Mouse (Mus musculus): ENCODE results near the gene Eci2.
"Not testable (repeated sequence)": the region's sequence is repeated elsewhere in the genome, so short reads cannot be mapped to it uniquely, and the experiment has no call there.

Eci2 gene

GRCm38 (mm10) chr13:35026879-35027278 lies at the start of gene Eci2:
Gene Eci2 (minus strand): TSS chr13:35027096.
- DNase-seq (ENCODE audit: low read depth, low spot score), result no peak

GRCm38 (mm10) chr13:35074862-35075261 lies 48.0 kb upstream of the Eci2 start:
- no peak for DNase-seq (ENCODE audit: low read depth, low spot score)

- DNase-seq (ENCODE audit: low read depth, low spot score), result no peak
Measured at GRCm38 (mm10) chr13:35070485-35071472, 43.9 kb upstream of the Eci2 start.

GRCm38 (mm10) chr13:35067084-35067483 lies 40.2 kb upstream of the Eci2 start:
- no peak for DNase-seq (ENCODE audit: low read depth, low spot score)

GRCm38 (mm10) chr13:35066033-35066432 lies 39.1 kb upstream of the Eci2 start:
- DNase-seq (ENCODE audit: low read depth, low spot score), result no peak

GRCm38 (mm10) chr13:35064381-35064780 lies 37.5 kb upstream of the Eci2 start:
- DNase-seq (ENCODE audit: low read depth, low spot score), result no peak

- no peak for DNase-seq (ENCODE audit: low read depth, low spot score)
Measured at GRCm38 (mm10) chr13:35058145-35058544, 31.2 kb upstream of the Eci2 start.

GRCm38 (mm10) chr13:35036486-35036885 lies 9.6 kb upstream of the Eci2 start:
- DNase-seq (ENCODE audit: low read depth, low spot score), result no peak

- no peak for DNase-seq (ENCODE audit: low read depth, low spot score)
Measured at GRCm38 (mm10) chr13:35035731-35036130, 8.8 kb upstream of the Eci2 start.

- DNase-seq (ENCODE audit: low read depth, low spot score), result no peak
Measured at GRCm38 (mm10) chr13:35033571-35033970, 6.7 kb upstream of the Eci2 start.

GRCm38 (mm10) chr13:35031684-35032082 lies 4.8 kb upstream of the Eci2 start:
- DNase-seq (ENCODE audit: low read depth, low spot score), result no peak

- DNase-seq (ENCODE audit: low read depth, low spot score), result no peak
Measured at GRCm38 (mm10) chr13:35030979-35031683, 4.2 kb upstream of the Eci2 start.

GRCm38 (mm10) chr13:35028365-35028764 lies 1.5 kb upstream of the Eci2 start:
- DNase-seq (ENCODE audit: low read depth, low spot score), result no peak

GRCm38 (mm10) chr13:35023401-35023800 lies 3.5 kb downstream of the Eci2 start:
- not testable (repeated sequence) for DNase-seq (ENCODE audit: low read depth, low spot score)

- no peak for DNase-seq (ENCODE audit: low read depth, low spot score)
Measured at GRCm38 (mm10) chr13:35020383-35020782, 6.5 kb downstream of the Eci2 start.

GRCm38 (mm10) chr13:35018866-35019536 lies 7.9 kb downstream of the Eci2 start:
- no peak for DNase-seq (ENCODE audit: low read depth, low spot score)

GRCm38 (mm10) chr13:35017392-35017791 lies 9.5 kb downstream of the Eci2 start:
- DNase-seq (ENCODE audit: low read depth, low spot score), result no peak

GRCm38 (mm10) chr13:35016067-35016466 lies 10.8 kb downstream of the Eci2 start:
- no peak for DNase-seq (ENCODE audit: low read depth, low spot score)

- no peak for DNase-seq (ENCODE audit: low read depth, low spot score)
Measured at GRCm38 (mm10) chr13:34995925-34996324, 31.0 kb downstream of the Eci2 start.

GRCm38 (mm10) chr13:34993983-34994811 lies 32.7 kb downstream of the Eci2 start:
- DNase-seq (ENCODE audit: low read depth, low spot score), result peak; percentile 81

GRCm38 (mm10) chr13:34993595-34993982 lies 33.3 kb downstream of the Eci2 start:
- DNase-seq (ENCODE audit: low read depth, low spot score), result peak; percentile 1
